Mouse (Mus musculus): ENCODE data around the gene Cmtm3. TPM values are rescaled to one million over a fixed set of nuclear protein-coding genes. Genes with fewer than 3 reads are reported as not detected.

The Cmtm3 gene
- total and polyA plus RNA-seq, 2 experiments from 2014 or later = 29.0 to 64.6 TPM

DNA sequence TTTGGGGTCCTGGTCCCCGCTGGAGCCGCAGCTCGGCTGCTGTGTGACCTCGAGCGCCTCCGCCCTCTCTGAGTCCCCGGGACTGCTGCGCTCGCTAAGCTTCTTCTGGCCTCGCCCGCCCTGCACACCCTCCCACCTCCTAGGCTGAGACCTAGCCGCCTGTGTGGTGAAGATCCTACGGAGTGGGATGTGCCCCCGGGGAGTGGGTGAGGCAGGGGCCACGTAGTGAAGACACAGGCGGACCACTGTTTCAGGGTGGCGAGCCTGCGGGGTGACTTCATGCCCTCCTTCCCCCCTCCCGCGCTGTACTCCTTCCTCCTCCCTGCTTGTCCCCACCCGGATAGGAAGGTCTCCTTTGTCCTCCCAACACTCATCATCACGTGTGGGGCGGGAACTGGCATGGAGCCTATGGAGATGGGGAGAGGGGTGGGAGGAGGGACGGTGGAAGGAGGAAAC is 1.9 kb downstream of the Cmtm3 start:
- Histone ChIP-seq H3K4me3 (ENCODE audit: low read depth, low read length) (peak overlapping the region; percentile 63), H3K27me3 (ENCODE audit: control insufficient read depth, insufficient read depth, low read length) (no peaks in the 10 kb centered on the region), H3K4me1 (ENCODE audit: control insufficient read depth, insufficient read depth) (no peaks in the 10 kb centered on the region; the same call in 1 of the 2 replicates), H3K27ac (ENCODE audit: low read depth) (peak overlapping the region; percentile 90), H3K36me3 (replicated peaks; ENCODE audit: control insufficient read depth, insufficient read depth, low read length) (peaks cover 5% of the 10 kb centered on the region), H3K9me3 (replicated peaks; ENCODE audit: control insufficient read depth, low read length) (no peaks in the 10 kb centered on the region), H3K4me2 (ENCODE audit: low read depth, low read length) (peak overlapping the region; percentile 85), H3K9ac (replicated peaks; ENCODE audit: low read depth, low read length) (peak overlapping the region; percentile 73)
- ATAC-seq (ENCODE audit: insufficient read depth, low read depth) (peak; percentile 77), DNase-seq (ENCODE audit: low spot score) (peak; percentile 88)
- 1% methylated on average over 24 of the region's 24 CpGs for WGBS
- TF ChIP-seq CTCF (IDR thresholded peaks at IDR 0.05; ENCODE audit: low read depth) (0 out of 2 replicates have a peak, but pooled peaks have one; percentile 1), EP300 (IDR thresholded peaks at IDR 0.05; ENCODE audit: low read depth) (no peak)

- peak overlapping the region; percentile 63 for H3K4me3 ChIP-seq (ENCODE audit: low read depth, low read length)
- H3K27me3 ChIP-seq (ENCODE audit: control insufficient read depth, insufficient read depth, low read length) = no peaks in the 10 kb centered on the region
- ATAC-seq (ENCODE audit: insufficient read depth, low read depth) (no peak), DNase-seq (ENCODE audit: low spot score) (no peak)
- H3K9ac ChIP-seq (replicated peaks; ENCODE audit: low read depth, low read length) = no peak overlapping the region
- peaks cover 3% of the 10 kb centered on the region; the same call in 1 of the 2 replicates for H3K4me1 ChIP-seq (ENCODE audit: control insufficient read depth, insufficient read depth)
- peak overlapping the region; percentile 85 for H3K4me2 ChIP-seq (ENCODE audit: low read depth, low read length)
- no peaks in the 10 kb centered on the region for H3K9me3 ChIP-seq (replicated peaks; ENCODE audit: control insufficient read depth, low read length)
- peaks cover 10% of the 10 kb centered on the region for H3K36me3 ChIP-seq (replicated peaks; ENCODE audit: control insufficient read depth, insufficient read depth, low read length)
- 51% methylated on average over 6 of the region's 6 CpGs for WGBS
- H3K27ac ChIP-seq (ENCODE audit: low read depth) = peak overlapping the region; percentile 67
- TF ChIP-seq CTCF (IDR thresholded peaks at IDR 0.05; ENCODE audit: low read depth) (no peak), EP300 (IDR thresholded peaks at IDR 0.05; ENCODE audit: low read depth) (no peak)
Observed at GRCm38 (mm10) chr8:104341678-104342077, 2.5 kb downstream of the Cmtm3 start.

DNA sequence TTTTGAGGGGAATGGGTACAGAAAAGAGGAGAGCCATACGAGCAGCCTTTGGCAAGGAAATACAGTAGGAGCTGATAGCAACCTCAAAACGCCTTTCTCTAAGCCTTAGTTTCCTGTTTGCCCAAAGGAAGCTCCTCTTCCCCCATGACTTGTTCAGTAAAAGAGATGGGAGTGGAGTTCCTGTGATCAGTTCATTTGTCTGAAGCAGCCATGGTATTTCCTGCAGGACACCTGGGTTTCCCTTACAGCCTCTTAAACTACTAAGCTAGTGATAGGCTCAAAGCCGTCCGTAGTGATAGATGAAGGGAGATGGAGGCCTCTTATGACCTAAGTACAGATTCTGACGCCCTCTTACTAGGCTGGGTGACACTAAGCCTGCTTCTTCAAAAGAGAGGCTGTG is 3.2 kb downstream of the Cmtm3 start:
- Histone ChIP-seq H3K4me2 (ENCODE audit: low read depth, low read length) (no peak overlapping the region), H3K27ac (ENCODE audit: low read depth) (peak overlapping the region; percentile 67; the same call in 1 of the 2 replicates)

DNA sequence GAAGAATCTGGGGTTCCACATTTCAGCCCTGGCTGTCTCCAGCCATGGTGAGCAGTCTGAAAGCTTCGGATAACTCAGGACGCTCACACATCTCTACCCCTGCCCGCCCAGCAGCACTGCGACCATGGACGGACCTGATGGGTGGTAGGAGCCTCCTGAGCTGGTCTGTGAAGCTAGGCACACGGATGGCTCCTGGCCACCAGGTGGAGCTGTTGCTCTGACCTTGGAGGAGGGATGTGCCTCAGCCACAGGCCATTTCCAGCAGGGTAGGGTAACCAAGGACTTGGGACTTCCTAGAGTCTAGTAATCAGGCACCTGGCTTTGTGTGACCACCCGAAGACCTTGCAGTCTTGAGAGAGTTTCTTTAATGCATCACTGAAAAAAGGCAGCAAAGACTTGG is 4.7 kb downstream of the Cmtm3 start:
- no peak overlapping the region for H3K9ac ChIP-seq (replicated peaks; ENCODE audit: low read depth, low read length)

More for the DNA sequence above, 3.2 kb downstream of the Cmtm3 start:
- Histone ChIP-seq H3K9ac (replicated peaks; ENCODE audit: low read depth, low read length) (no peak overlapping the region), H3K4me1 (ENCODE audit: control insufficient read depth, insufficient read depth) (peaks cover 6% of the 10 kb centered on the region; the same call in 1 of the 2 replicates), H3K36me3 (replicated peaks; ENCODE audit: control insufficient read depth, insufficient read depth, low read length) (peaks cover 16% of the 10 kb centered on the region), H3K9me3 (replicated peaks; ENCODE audit: control insufficient read depth, low read length) (no peaks in the 10 kb centered on the region), H3K27me3 (ENCODE audit: control insufficient read depth, insufficient read depth, low read length) (no peaks in the 10 kb centered on the region), H3K4me3 (ENCODE audit: low read depth, low read length) (no peak overlapping the region)
- no peak for DNase-seq (ENCODE audit: low spot score)
- WGBS = 49% methylated on average over 5 of the region's 5 CpGs
- no peak for ATAC-seq (ENCODE audit: insufficient read depth, low read depth)
- TF ChIP-seq CTCF (IDR thresholded peaks at IDR 0.05; ENCODE audit: low read depth) (no peak), EP300 (IDR thresholded peaks at IDR 0.05; ENCODE audit: low read depth) (no peak)

DNA sequence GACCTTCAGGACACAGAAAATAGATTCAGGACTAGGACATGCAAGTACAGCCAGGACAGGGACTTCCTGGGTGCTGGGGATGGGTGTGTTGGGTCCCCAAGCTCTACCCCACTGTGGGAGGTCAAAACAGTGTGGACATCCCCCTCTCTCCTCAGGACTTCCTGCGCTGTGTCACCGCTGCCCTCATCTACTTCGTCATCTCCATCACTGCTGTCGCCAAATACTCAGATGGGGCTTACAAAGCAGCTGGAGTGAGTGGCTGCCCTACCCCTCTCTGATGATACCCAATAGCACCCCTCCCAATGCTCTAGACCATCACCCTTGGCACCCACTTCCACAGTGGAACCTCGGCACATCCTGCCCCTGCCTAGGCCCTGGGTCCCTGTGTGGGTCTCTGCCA is 5.4 kb downstream of the Cmtm3 start:
- WGBS = 87% methylated on average over 5 of the region's 5 CpGs
- H3K4me1 ChIP-seq (ENCODE audit: control insufficient read depth, insufficient read depth) = peaks cover 15% of the 10 kb centered on the region

More for the DNA sequence above, 4.7 kb downstream of the Cmtm3 start:
- ATAC-seq (ENCODE audit: insufficient read depth, low read depth) (peak; percentile 39; the same call in 1 of the 2 replicates), DNase-seq (ENCODE audit: low spot score) (peak; percentile 77)
- WGBS = 9% methylated on average over 7 of the region's 7 CpGs
- Histone ChIP-seq H3K4me1 (ENCODE audit: control insufficient read depth, insufficient read depth) (peaks cover 8% of the 10 kb centered on the region), H3K4me3 (ENCODE audit: low read depth, low read length) (no peak overlapping the region), H3K36me3 (replicated peaks; ENCODE audit: control insufficient read depth, insufficient read depth, low read length) (peaks cover 22% of the 10 kb centered on the region), H3K27me3 (ENCODE audit: control insufficient read depth, insufficient read depth, low read length) (no peaks in the 10 kb centered on the region), H3K4me2 (ENCODE audit: low read depth, low read length) (no peak overlapping the region), H3K9me3 (replicated peaks; ENCODE audit: control insufficient read depth, low read length) (no peaks in the 10 kb centered on the region), H3K27ac (ENCODE audit: low read depth) (no peak overlapping the region)
- TF ChIP-seq CTCF (IDR thresholded peaks at IDR 0.05; ENCODE audit: low read depth) (peak; percentile 98), EP300 (IDR thresholded peaks at IDR 0.05; ENCODE audit: low read depth) (no peak)

GRCm38 (mm10) chr8:104346706-104347105 is 7.5 kb downstream of the Cmtm3 start:
- H3K9me3 ChIP-seq (replicated peaks; ENCODE audit: control insufficient read depth, low read length) = no peaks in the 10 kb centered on the region
- no peaks in the 10 kb centered on the region for H3K27me3 ChIP-seq (ENCODE audit: control insufficient read depth, insufficient read depth, low read length)
- peaks cover 22% of the 10 kb centered on the region for H3K36me3 ChIP-seq (replicated peaks; ENCODE audit: control insufficient read depth, insufficient read depth, low read length)
- H3K4me3 ChIP-seq (ENCODE audit: low read depth, low read length) = no peak overlapping the region
- no peak overlapping the region for H3K4me2 ChIP-seq (ENCODE audit: low read depth, low read length)
- ATAC-seq (ENCODE audit: insufficient read depth, low read depth) (no peak), DNase-seq (ENCODE audit: low spot score) (no peak)
- H3K9ac ChIP-seq (replicated peaks; ENCODE audit: low read depth, low read length) = no peak overlapping the region
- peaks cover 15% of the 10 kb centered on the region for H3K4me1 ChIP-seq (ENCODE audit: control insufficient read depth, insufficient read depth)
- 29% methylated on average over 12 of the region's 12 CpGs for WGBS
- peak overlapping the region; percentile 34; the same call in 1 of the 2 replicates for H3K27ac ChIP-seq (ENCODE audit: low read depth)
- TF ChIP-seq CTCF (IDR thresholded peaks at IDR 0.05; ENCODE audit: low read depth) = no peak
- no peak for TF ChIP-seq EP300 (IDR thresholded peaks at IDR 0.05; ENCODE audit: low read depth)

More for the DNA sequence above, 5.4 kb downstream of the Cmtm3 start:
- Histone ChIP-seq H3K36me3 (replicated peaks; ENCODE audit: control insufficient read depth, insufficient read depth, low read length) (peaks cover 22% of the 10 kb centered on the region), H3K4me3 (ENCODE audit: low read depth, low read length) (no peak overlapping the region), H3K27ac (ENCODE audit: low read depth) (no peak overlapping the region), H3K4me2 (ENCODE audit: low read depth, low read length) (no peak overlapping the region), H3K9me3 (replicated peaks; ENCODE audit: control insufficient read depth, low read length) (no peaks in the 10 kb centered on the region), H3K27me3 (ENCODE audit: control insufficient read depth, insufficient read depth, low read length) (no peaks in the 10 kb centered on the region), H3K9ac (replicated peaks; ENCODE audit: low read depth, low read length) (no peak overlapping the region)
- no peak for DNase-seq (ENCODE audit: low spot score)
- TF ChIP-seq CTCF (IDR thresholded peaks at IDR 0.05; ENCODE audit: low read depth) (no peak), EP300 (IDR thresholded peaks at IDR 0.05; ENCODE audit: low read depth) (no peak)
- ATAC-seq (ENCODE audit: insufficient read depth, low read depth) = no peak

Data from heart, postnatal 0 days (tissue).